Mouse (Mus musculus) forebrain, embryonic 11.5 days (tissue): ENCODE data around the gene Pgm3. TPM values are rescaled to one million over a fixed set of nuclear protein-coding genes. Genes with fewer than 3 reads are reported as not detected.

Experiments used
- ATAC-seq: fragments of 200-750 bp; cut with Nextera tagmentation; replicated peaks from 2 replicates; pipeline ENCODE4 v1.8.0; 2017; ENCODE audit warnings: moderate TSS enrichment; ENCODE audit not compliant: low FRiP score
- DNase-seq: peaks from one replicate; pipeline ENCODE4 v3.0.0-alpha.2; 2017; ENCODE audit warnings: low spot score
- H3K27ac ChIP-seq: fragments of 300-500 bp; sonication (generic); 2 replicates; pipeline ENCODE4 v1.5.1; 2014; ENCODE audit warnings: low read depth, low read length
- H3K27me3 ChIP-seq: fragments of 300-500 bp; sonication (generic); 2 replicates; pipeline ENCODE4 v1.6.1; 2014; ENCODE audit warnings: mild to moderate bottlenecking, low read length, mixed read lengths; ENCODE audit not compliant: control insufficient read depth, insufficient read depth
- H3K36me3 ChIP-seq: fragments of 300-500 bp; sonication (generic); 2 replicates; pipeline ENCODE4 v1.6.1; 2014; ENCODE audit warnings: mild to moderate bottlenecking, low read length, moderate library complexity, mixed read lengths; ENCODE audit not compliant: control insufficient read depth, insufficient read depth
- H3K4me1 ChIP-seq: fragments of 300-500 bp; sonication (generic); replicated peaks from 2 replicates; pipeline ENCODE4 v1.6.1; 2014; ENCODE audit warnings: low read length, mixed read lengths; ENCODE audit not compliant: control insufficient read depth, insufficient read depth
- H3K4me2 ChIP-seq: fragments of 300-500 bp; sonication (generic); 2 replicates; pipeline ENCODE4 v1.6.1; 2014; ENCODE audit warnings: low read depth, mild to moderate bottlenecking, low read length, moderate library complexity, mixed read lengths; ENCODE audit not compliant: severe bottlenecking
- H3K4me3 ChIP-seq: fragments of 300-500 bp; sonication (generic); 2 replicates; pipeline ENCODE4 v1.5.1; 2014; ENCODE audit warnings: low read depth, low read length
- H3K9ac ChIP-seq: fragments of 300-500 bp; sonication (generic); 2 replicates; pipeline ENCODE4 v1.6.1; 2014; ENCODE audit warnings: low read length
- H3K9me3 ChIP-seq: fragments of 300-500 bp; sonication (generic); 2 replicates; pipeline ENCODE4 v1.6.1; 2016; ENCODE audit warnings: low read length, mixed read lengths; ENCODE audit not compliant: control insufficient read depth
- WGBS: fragments of 180-500 bp; shearing (Covaris S2); extraction: QIAGEN DNeasy Blood & Tissue Kit; methylation state at CpG from one replicate; pipeline ENCODE4 v1.1.7; 2014; 5-methylcytosine and 5-hydroxymethylcytosine counted together
- polyA plus RNA-seq: library from polyadenylated mRNA; unstranded; fragments of >200 nt; fragmentation: Nextera tagmentation; extraction: Ambion mirVana; gene quantifications from 2 replicates; pipeline ENCODE4 v1.2.1, GENCODE M21; 2014

Gene Pgm3
- polyA plus RNA-seq, 1 experiment from 2014 or later: 35.6 TPM

DNA sequence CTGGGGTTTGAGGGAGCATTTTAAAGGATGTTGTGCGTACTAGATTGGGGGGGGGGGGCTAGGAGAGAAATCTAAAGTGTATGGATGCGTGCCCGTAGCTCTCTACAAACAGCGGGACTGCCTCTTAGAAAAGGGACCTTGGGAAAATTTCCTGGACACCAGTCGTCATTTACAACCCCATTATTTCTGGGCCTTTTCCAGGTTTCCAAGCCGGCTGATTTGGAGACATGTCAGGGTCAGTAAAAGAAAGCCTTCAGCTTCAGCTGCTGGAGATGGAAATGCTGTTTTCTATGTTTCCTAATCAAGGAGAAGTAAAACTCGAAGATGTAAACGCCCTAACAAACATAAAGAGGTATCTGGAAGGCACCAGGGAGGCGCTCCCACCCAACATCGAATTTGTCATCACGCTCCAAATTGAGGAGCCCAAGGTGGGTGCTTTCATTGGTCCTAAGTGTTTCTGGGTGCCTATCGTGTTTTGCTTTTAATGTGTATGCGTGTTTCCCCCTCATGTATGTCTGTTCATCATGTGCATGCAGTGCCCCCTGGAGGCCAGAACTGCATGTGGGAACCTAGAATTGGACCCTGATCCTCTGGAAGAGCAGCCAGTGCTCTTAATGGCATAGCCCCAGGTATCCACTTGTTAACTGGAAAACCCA, 1.1 kb upstream of the Pgm3 start:
- 0 out of 2 replicates have a peak, but pooled peaks have one; percentile 0 for ATAC-seq
- Histone ChIP-seq H3K4me3 (peak overlapping the region; percentile 65), H3K27ac (no peak overlapping the region), H3K27me3 (no peaks in the 10 kb centered on the region), H3K36me3 (no peaks in the 10 kb centered on the region; the same call in 1 of the 2 replicates), H3K9ac (no peak overlapping the region; the same call in 1 of the 2 replicates), H3K9me3 (no peaks in the 10 kb centered on the region), H3K4me2 (peak overlapping the region; percentile 95), H3K4me1 (peaks cover 5% of the 10 kb centered on the region; the same call in 1 of the 2 replicates)
- peak; percentile 89 for DNase-seq
- 6% methylated on average over 13 of the region's 13 CpGs for WGBS

- no peak for ATAC-seq
- under 1% methylated on average over 25 of the region's 25 CpGs for WGBS
Observed at GRCm38 (mm10) chr9:86572196-86572595, 554 bp upstream of the Pgm3 start.

GRCm38 (mm10) chr9:86570946-86571345, 696 bp downstream of the Pgm3 start:
- H3K4me2 ChIP-seq: peak overlapping the region; percentile 95
- H3K4me3 ChIP-seq: peak overlapping the region; percentile 65
- H3K4me1 ChIP-seq: peaks cover 5% of the 10 kb centered on the region; the same call in 1 of the 2 replicates
- WGBS: 24% methylated on average over 8 of the region's 8 CpGs
- no peaks in the 10 kb centered on the region; the same call in 1 of the 2 replicates for H3K36me3 ChIP-seq
- no peaks in the 10 kb centered on the region for H3K9me3 ChIP-seq
- ATAC-seq: no peak
- no peak for DNase-seq
- no peaks in the 10 kb centered on the region for H3K27me3 ChIP-seq
- H3K27ac ChIP-seq: no peak overlapping the region
- no peak overlapping the region for H3K9ac ChIP-seq

More at GRCm38 (mm10) chr9:86572196-86572595, 554 bp upstream of the Pgm3 start:
- peak overlapping the region; percentile 52 for H3K9ac ChIP-seq
- no peaks in the 10 kb centered on the region for H3K9me3 ChIP-seq
- no peak overlapping the region for H3K27ac ChIP-seq
- H3K27me3 ChIP-seq: no peaks in the 10 kb centered on the region
- no peaks in the 10 kb centered on the region; the same call in 1 of the 2 replicates for H3K36me3 ChIP-seq
- H3K4me2 ChIP-seq: peak overlapping the region; percentile 95
- peak overlapping the region; percentile 65 for H3K4me3 ChIP-seq
- peaks cover 5% of the 10 kb centered on the region; the same call in 1 of the 2 replicates for H3K4me1 ChIP-seq
- peak; percentile 67 for DNase-seq

DNA sequence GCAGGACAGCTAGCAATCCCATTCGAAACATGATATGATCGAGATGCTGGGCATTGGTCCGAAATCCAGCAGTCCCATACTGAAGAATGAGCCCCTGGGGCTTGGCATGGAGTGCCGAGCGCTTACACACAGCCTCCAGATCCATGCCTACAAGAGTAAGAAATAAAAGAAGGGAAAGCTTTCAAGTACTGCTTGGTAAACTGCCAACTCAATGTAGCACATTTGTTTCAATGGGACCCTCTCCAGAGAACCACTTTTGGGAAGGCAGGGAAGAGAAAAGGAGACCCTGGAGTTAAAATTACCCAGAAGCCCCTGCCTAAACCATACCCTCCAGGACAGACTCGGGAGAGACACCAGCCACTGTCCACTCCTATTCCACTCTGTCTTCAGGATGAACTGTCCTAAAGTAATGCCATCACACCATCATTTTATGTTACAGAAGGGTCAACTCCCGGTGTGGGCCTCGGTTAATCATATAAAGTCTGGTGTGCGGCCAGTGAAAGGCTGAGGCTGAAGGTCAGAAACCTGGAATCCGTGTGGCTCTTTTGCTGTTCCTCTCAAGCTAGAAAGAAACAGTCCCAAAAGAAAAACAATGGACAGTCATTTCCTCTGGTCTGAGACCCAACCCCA, 1.3 kb downstream of the Pgm3 start:
- no peak for ATAC-seq
- H3K4me1 ChIP-seq: peaks cover 5% of the 10 kb centered on the region; the same call in 1 of the 2 replicates
- no peak for DNase-seq
- H3K36me3 ChIP-seq: no peaks in the 10 kb centered on the region; the same call in 1 of the 2 replicates
- peak overlapping the region; percentile 95; the same call in 1 of the 2 replicates for H3K4me2 ChIP-seq
- no peak overlapping the region for H3K27ac ChIP-seq
- peak overlapping the region; percentile 65; the same call in 1 of the 2 replicates for H3K4me3 ChIP-seq
- WGBS: 81% methylated on average over 10 of the region's 10 CpGs
- no peak overlapping the region for H3K9ac ChIP-seq
- no peaks in the 10 kb centered on the region for H3K27me3 ChIP-seq
- H3K9me3 ChIP-seq: no peaks in the 10 kb centered on the region

DNA sequence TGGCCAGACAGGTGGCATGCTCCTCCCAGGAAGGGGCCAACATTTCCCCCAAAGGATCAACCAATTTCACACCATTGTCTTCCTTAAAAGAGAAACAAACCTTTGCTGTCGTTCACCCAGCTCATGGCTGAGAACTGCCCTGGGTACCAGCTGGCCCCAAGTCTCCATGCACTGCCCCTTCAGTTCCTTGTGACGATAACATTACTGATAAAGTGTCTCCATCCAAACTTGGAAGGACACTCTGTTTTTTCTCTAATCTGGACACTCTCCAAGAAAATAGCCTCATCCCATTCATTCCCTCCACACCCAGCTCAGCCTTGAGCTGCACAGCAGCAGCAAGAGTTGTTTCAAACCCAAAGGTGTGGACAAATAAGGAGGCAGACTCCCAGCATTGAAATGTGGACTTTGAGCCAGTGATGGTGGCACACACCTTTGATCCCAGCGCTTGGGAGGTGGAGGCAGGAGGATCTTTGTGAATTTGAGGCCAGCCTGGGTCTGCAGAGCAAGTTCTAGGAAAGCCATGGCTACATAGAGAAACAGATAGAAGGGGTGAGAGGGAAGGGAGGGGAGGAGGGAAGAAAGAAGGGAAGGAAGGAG, 2.2 kb downstream of the Pgm3 start:
- Histone ChIP-seq H3K27me3 (no peaks in the 10 kb centered on the region), H3K36me3 (no peaks in the 10 kb centered on the region; the same call in 1 of the 2 replicates), H3K4me3 (no peak overlapping the region), H3K4me1 (peaks cover 5% of the 10 kb centered on the region; the same call in 1 of the 2 replicates), H3K9me3 (no peaks in the 10 kb centered on the region), H3K9ac (no peak overlapping the region), H3K27ac (no peak overlapping the region), H3K4me2 (no peak overlapping the region)
- DNase-seq (no peak), ATAC-seq (no peak)
- WGBS: 86% methylated on average over 3 of the region's 3 CpGs

DNA sequence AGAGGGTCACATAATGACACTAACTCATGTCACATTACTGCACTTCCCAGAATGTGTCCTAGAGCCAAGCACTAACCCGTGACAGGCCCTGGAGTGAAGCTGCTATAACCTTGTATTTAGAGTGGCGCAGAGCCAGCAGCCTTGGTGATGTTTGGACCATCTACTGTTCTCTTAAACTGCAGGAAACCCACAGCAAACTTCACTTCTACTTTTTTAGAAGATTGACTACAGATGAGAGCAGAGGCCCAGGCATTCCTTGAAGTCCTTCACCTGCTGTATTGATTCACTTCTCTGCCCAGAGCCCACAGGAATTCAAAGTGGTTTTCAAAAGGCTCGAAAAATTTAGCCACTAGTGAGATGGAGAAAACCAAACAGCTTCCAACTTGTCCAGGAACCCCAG, 11.1 kb downstream of the Pgm3 start:
- H3K9me3 ChIP-seq: no peaks in the 10 kb centered on the region
- H3K4me2 ChIP-seq: no peak overlapping the region
- H3K27ac ChIP-seq: no peak overlapping the region
- no peaks in the 10 kb centered on the region for H3K27me3 ChIP-seq
- 92% methylated on average over 3 of the region's 3 CpGs for WGBS
- no peak for DNase-seq
- no peak for ATAC-seq
- no peak overlapping the region for H3K4me3 ChIP-seq
- H3K9ac ChIP-seq: no peak overlapping the region
- no peaks in the 10 kb centered on the region for H3K4me1 ChIP-seq
- no peaks in the 10 kb centered on the region; the same call in none of the 2 replicates for H3K36me3 ChIP-seq

DNA sequence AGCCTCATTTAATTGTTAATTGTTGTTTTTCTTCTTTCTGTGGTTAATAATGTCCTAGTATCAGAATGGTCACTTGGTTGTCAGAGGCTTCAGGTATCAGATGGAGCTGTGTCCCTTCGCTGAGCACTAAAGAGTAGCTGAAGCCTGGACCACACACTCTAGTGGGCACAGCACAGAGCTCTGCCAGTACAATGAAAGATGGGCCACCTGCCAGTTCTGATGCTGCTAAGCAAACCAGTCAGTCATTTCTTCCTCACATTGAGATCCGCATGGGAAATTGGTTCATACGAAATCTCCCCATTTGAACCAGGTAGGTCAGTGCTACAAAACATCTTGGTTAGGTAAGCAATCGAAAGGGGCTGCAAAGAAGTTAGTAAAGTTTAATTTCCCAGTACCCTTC, 17.0 kb downstream of the Pgm3 start:
- Histone ChIP-seq H3K27me3 (no peaks in the 10 kb centered on the region), H3K4me3 (no peak overlapping the region), H3K9me3 (no peaks in the 10 kb centered on the region), H3K4me2 (no peak overlapping the region), H3K36me3 (no peaks in the 10 kb centered on the region; the same call in none of the 2 replicates), H3K9ac (no peak overlapping the region), H3K27ac (no peak overlapping the region), H3K4me1 (no peaks in the 10 kb centered on the region)
- WGBS: 95% methylated on average over 4 of the region's 4 CpGs
- ATAC-seq (no peak), DNase-seq (no peak)

GRCm38 (mm10) chr9:86553886-86554285, 17.8 kb downstream of the Pgm3 start:
- no peak overlapping the region for H3K4me3 ChIP-seq
- DNase-seq (no peak), ATAC-seq (no peak)
- no peaks in the 10 kb centered on the region; the same call in none of the 2 replicates for H3K36me3 ChIP-seq
- 91% methylated on average over 9 of the region's 9 CpGs for WGBS
- H3K9me3 ChIP-seq: no peaks in the 10 kb centered on the region
- H3K9ac ChIP-seq: no peak overlapping the region
- no peak overlapping the region for H3K4me2 ChIP-seq
- no peaks in the 10 kb centered on the region for H3K27me3 ChIP-seq
- H3K27ac ChIP-seq: no peak overlapping the region
- no peaks in the 10 kb centered on the region for H3K4me1 ChIP-seq
